Mouse (Mus musculus): ENCODE measurements around the gene Dock10.

DNA sequence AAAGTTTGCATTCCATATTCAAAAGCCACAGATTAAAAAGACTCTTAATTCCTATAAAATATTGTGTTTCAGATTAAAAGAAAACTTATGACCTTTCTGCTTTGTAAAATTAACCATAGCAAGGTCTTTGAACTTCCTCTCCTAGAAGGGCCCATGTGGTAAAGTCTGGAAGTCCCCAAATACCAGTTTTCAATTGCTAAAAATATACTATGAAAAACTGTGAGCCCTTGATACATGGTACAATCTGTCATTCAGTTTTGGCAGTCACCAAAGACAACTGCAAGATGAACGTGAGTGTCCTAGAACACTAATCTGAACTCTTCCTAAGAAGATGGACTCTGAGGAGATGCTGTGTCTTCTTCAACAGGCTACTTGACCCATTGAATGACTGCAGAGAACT, 117.0 kb downstream of the Dock10 start:
- TF ChIP-seq CTCF (IDR thresholded peaks at IDR 0.05; ENCODE audit: borderline replicate concordance, insufficient read depth, low read length) (no peak), POLR2A (IDR thresholded peaks at IDR 0.05; ENCODE audit: low read depth, low read length) (no peak)

Measured in embryonic fibroblast, embryonic 13.5 days (primary cell).